Mouse (Mus musculus) liver, embryonic 13.5 days (tissue): ENCODE data around the gene Eef2k. TPM values are rescaled to one million over a fixed set of nuclear protein-coding genes. Genes with fewer than 3 reads are reported as not detected.

Experiments used
- ATAC-seq: fragments of 200-750 bp; cut with Nextera tagmentation; 2 replicates; pipeline ENCODE4 v1.8.0; 2017; ENCODE audit warnings: low read depth, mild to moderate bottlenecking, moderate number of reproducible peaks, moderate library complexity
- DNase-seq: peaks from one replicate; pipeline ENCODE4 v3.0.0; 2022
- H3K27ac ChIP-seq: fragments of 300-500 bp; sonication (generic); 2 replicates; pipeline ENCODE4 v1.5.1; 2015; ENCODE audit warnings: moderate library complexity, mild to moderate bottlenecking, inconsistent platforms
- H3K27me3 ChIP-seq: fragments of 300-500 bp; sonication (generic); 2 replicates; pipeline ENCODE4 v1.6.1; 2015; ENCODE audit warnings: mild to moderate bottlenecking, inconsistent platforms
- H3K36me3 ChIP-seq: fragments of 300-500 bp; sonication (generic); 2 replicates; pipeline ENCODE4 v1.6.1; 2015; ENCODE audit warnings: mild to moderate bottlenecking, inconsistent platforms
- H3K4me1 ChIP-seq: fragments of 300-500 bp; sonication (generic); replicated peaks from 2 replicates; pipeline ENCODE4 v1.6.1; 2015; ENCODE audit warnings: inconsistent platforms
- H3K4me2 ChIP-seq: fragments of 300-500 bp; sonication (generic); 2 replicates; pipeline ENCODE4 v1.6.1; 2015; ENCODE audit warnings: inconsistent platforms, mild to moderate bottlenecking, moderate library complexity
- H3K4me3 ChIP-seq: fragments of 300-500 bp; sonication (generic); replicated peaks from 2 replicates; pipeline ENCODE4 v1.5.1; 2015; ENCODE audit warnings: mild to moderate bottlenecking, inconsistent platforms
- H3K9ac ChIP-seq: fragments of 300-500 bp; sonication (generic); 2 replicates; pipeline ENCODE4 v1.6.1; 2015; ENCODE audit warnings: mild to moderate bottlenecking, inconsistent platforms
- H3K9me3 ChIP-seq: fragments of 300-500 bp; sonication (generic); replicated peaks from 2 replicates; pipeline ENCODE4 v1.6.1; 2016; ENCODE audit warnings: inconsistent platforms
- WGBS: fragments of 180-500 bp; shearing (Covaris S2); methylation state at CpG from one replicate; pipeline ENCODE4 v1.1.7; 2015; ENCODE audit not compliant: insufficient replicate concordance; 5-methylcytosine and 5-hydroxymethylcytosine counted together
- polyA plus RNA-seq: library from polyadenylated mRNA; unstranded; fragments of >200 nt; fragmentation: Nextera tagmentation; extraction: Ambion mirVana; gene quantifications from 2 replicates; pipeline ENCODE4 v1.2.1, GENCODE M21; 2015

The Eef2k gene
- polyA plus RNA-seq, 1 experiment from 2014 or later: 42.2 TPM

GRCm38 (mm10) chr7:120830431-120831381 is 11.9 kb upstream of the Eef2k start:
- H3K9ac ChIP-seq: peak overlapping the region; percentile 59
- H3K27me3 ChIP-seq: peaks cover 36% of the 10 kb centered on the region
- H3K9me3 ChIP-seq: no peaks in the 10 kb centered on the region
- H3K4me3 ChIP-seq: peak overlapping the region; percentile 71
- peak overlapping the region; percentile 99 for H3K4me2 ChIP-seq
- H3K4me1 ChIP-seq: peaks cover 37% of the 10 kb centered on the region
- H3K27ac ChIP-seq: peak overlapping the region; percentile 47
- peak; percentile 17 for ATAC-seq
- H3K36me3 ChIP-seq: no peaks in the 10 kb centered on the region
- under 1% methylated on average over 46 of the region's 46 CpGs for WGBS
- peak; percentile 71 for DNase-seq

DNA sequence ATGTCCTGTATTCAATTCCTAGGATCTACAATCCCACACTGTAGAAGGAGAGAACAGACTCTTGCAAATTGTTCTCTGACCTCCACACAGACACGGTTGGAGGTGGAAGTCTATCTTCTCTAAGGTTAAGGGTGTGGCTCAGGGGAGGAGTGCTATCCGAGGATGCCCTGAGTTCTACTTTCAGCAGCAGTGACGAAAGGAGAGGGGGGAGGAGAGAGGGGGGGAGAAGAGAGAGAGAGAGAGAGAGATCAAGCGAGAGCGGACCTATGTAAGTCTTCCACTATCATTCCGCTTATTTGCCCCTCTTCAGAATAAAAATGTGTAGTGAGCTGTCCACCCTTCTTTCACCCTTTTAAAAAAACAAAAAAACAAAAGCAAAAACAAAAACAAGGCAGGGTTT is 8.2 kb upstream of the Eef2k start:
- ATAC-seq (peak; percentile 66), DNase-seq (peak; percentile 46)
- no peaks in the 10 kb centered on the region for H3K9me3 ChIP-seq
- peak overlapping the region; percentile 65 for H3K9ac ChIP-seq
- WGBS: 19% methylated on average over 6 of the region's 6 CpGs
- H3K27me3 ChIP-seq: peaks cover 21% of the 10 kb centered on the region
- H3K27ac ChIP-seq: peak overlapping the region; percentile 89
- H3K4me1 ChIP-seq: peaks cover 60% of the 10 kb centered on the region
- H3K4me2 ChIP-seq: peak overlapping the region; percentile 74
- no peaks in the 10 kb centered on the region for H3K36me3 ChIP-seq
- peak overlapping the region; percentile 74 for H3K4me3 ChIP-seq

GRCm38 (mm10) chr7:120834863-120835372 is 7.7 kb upstream of the Eef2k start:
- Histone ChIP-seq H3K4me3 (peak overlapping the region; percentile 74), H3K9ac (peak overlapping the region; percentile 65), H3K9me3 (no peaks in the 10 kb centered on the region), H3K27me3 (peaks cover 16% of the 10 kb centered on the region), H3K4me1 (peaks cover 60% of the 10 kb centered on the region), H3K4me2 (peak overlapping the region; percentile 74), H3K27ac (peak overlapping the region; percentile 89), H3K36me3 (no peaks in the 10 kb centered on the region)
- WGBS: 5% methylated on average over 14 of the region's 14 CpGs
- DNase-seq (peak; percentile 81), ATAC-seq (peak; percentile 82)

GRCm38 (mm10) chr7:120835449-120836359 is 6.9 kb upstream of the Eef2k start:
- no peaks in the 10 kb centered on the region for H3K36me3 ChIP-seq
- H3K9ac ChIP-seq: peak overlapping the region; percentile 78
- peaks cover 57% of the 10 kb centered on the region for H3K4me1 ChIP-seq
- H3K4me3 ChIP-seq: peak overlapping the region; percentile 74
- peaks cover 8% of the 10 kb centered on the region for H3K27me3 ChIP-seq
- ATAC-seq (peak; percentile 79), DNase-seq (peak; percentile 92)
- WGBS: under 1% methylated on average over 41 of the region's 41 CpGs
- peak overlapping the region; percentile 74 for H3K4me2 ChIP-seq
- H3K27ac ChIP-seq: peak overlapping the region; percentile 89
- H3K9me3 ChIP-seq: no peaks in the 10 kb centered on the region

- ATAC-seq (no peak), DNase-seq (peak; percentile 36)
- Histone ChIP-seq H3K4me2 (peak overlapping the region; percentile 74), H3K4me1 (peaks cover 57% of the 10 kb centered on the region), H3K4me3 (peak overlapping the region; percentile 74), H3K27ac (peak overlapping the region; percentile 82), H3K36me3 (no peaks in the 10 kb centered on the region), H3K27me3 (peaks cover 4% of the 10 kb centered on the region; the same call in 1 of the 2 replicates), H3K9ac (peak overlapping the region; percentile 78), H3K9me3 (no peaks in the 10 kb centered on the region)
- 6% methylated on average over 12 of the region's 12 CpGs for WGBS
Measured at GRCm38 (mm10) chr7:120836361-120836760, 6.3 kb upstream of the Eef2k start.

GRCm38 (mm10) chr7:120838436-120839160 is 4.0 kb upstream of the Eef2k start:
- Histone ChIP-seq H3K9me3 (no peaks in the 10 kb centered on the region), H3K27me3 (no peaks in the 10 kb centered on the region), H3K27ac (0 out of 2 replicates have a peak overlapping the region, but pooled peaks have one; percentile 21), H3K4me2 (no peak overlapping the region), H3K4me3 (no peak overlapping the region), H3K4me1 (peaks cover 53% of the 10 kb centered on the region), H3K9ac (no peak overlapping the region), H3K36me3 (no peaks in the 10 kb centered on the region)
- ATAC-seq (no peak), DNase-seq (no peak)
- WGBS: 66% methylated on average over 5 of the region's 5 CpGs

GRCm38 (mm10) chr7:120839786-120840185 is 2.8 kb upstream of the Eef2k start:
- DNase-seq (no peak), ATAC-seq (no peak)
- Histone ChIP-seq H3K27me3 (no peaks in the 10 kb centered on the region), H3K4me1 (peaks cover 52% of the 10 kb centered on the region), H3K27ac (no peak overlapping the region), H3K9ac (no peak overlapping the region; the same call in 1 of the 2 replicates), H3K4me2 (no peak overlapping the region), H3K4me3 (no peak overlapping the region), H3K9me3 (no peaks in the 10 kb centered on the region), H3K36me3 (peaks cover 4% of the 10 kb centered on the region; the same call in 1 of the 2 replicates)
- 69% methylated on average over 2 of the region's 2 CpGs for WGBS

- peak overlapping the region; percentile 94 for H3K4me3 ChIP-seq
- peak; percentile 79 for DNase-seq
- H3K9ac ChIP-seq: peak overlapping the region; percentile 96
- H3K27ac ChIP-seq: peak overlapping the region; percentile 98
- H3K27me3 ChIP-seq: no peaks in the 10 kb centered on the region
- H3K9me3 ChIP-seq: no peaks in the 10 kb centered on the region
- under 1% methylated on average over 40 of the region's 40 CpGs for WGBS
- H3K4me1 ChIP-seq: peaks cover 64% of the 10 kb centered on the region
- H3K4me2 ChIP-seq: peak overlapping the region; percentile 86
- H3K36me3 ChIP-seq: peaks cover 36% of the 10 kb centered on the region
- peak; percentile 78 for ATAC-seq
Measured at GRCm38 (mm10) chr7:120843037-120843621, 498 bp downstream of the Eef2k start.

- Histone ChIP-seq H3K27ac (peak overlapping the region; percentile 98), H3K27me3 (no peaks in the 10 kb centered on the region), H3K9ac (peak overlapping the region; percentile 96), H3K4me2 (peak overlapping the region; percentile 86), H3K9me3 (no peaks in the 10 kb centered on the region), H3K4me3 (peak overlapping the region; percentile 94), H3K36me3 (peaks cover 42% of the 10 kb centered on the region), H3K4me1 (peaks cover 69% of the 10 kb centered on the region)
- ATAC-seq: no peak
- no peak for DNase-seq
- 5% methylated on average over 16 of the region's 16 CpGs for WGBS
Measured at GRCm38 (mm10) chr7:120843852-120844435, 1.3 kb downstream of the Eef2k start.

- H3K9me3 ChIP-seq: no peaks in the 10 kb centered on the region
- peaks cover 77% of the 10 kb centered on the region for H3K4me1 ChIP-seq
- peaks cover 42% of the 10 kb centered on the region for H3K36me3 ChIP-seq
- no peaks in the 10 kb centered on the region for H3K27me3 ChIP-seq
- DNase-seq (no peak), ATAC-seq (no peak)
- peak overlapping the region; percentile 96 for H3K9ac ChIP-seq
- peak overlapping the region; percentile 86 for H3K4me2 ChIP-seq
- H3K4me3 ChIP-seq: peak overlapping the region; percentile 94
- H3K27ac ChIP-seq: peak overlapping the region; percentile 98
- 52% methylated on average over 9 of the region's 9 CpGs for WGBS
Measured at GRCm38 (mm10) chr7:120844689-120845088, 2.1 kb downstream of the Eef2k start.
